Mouse (Mus musculus) bone marrow macrophage, adult 2 months (primary cell): Measurements from ENCODE around the gene Vmn1r55. TPM values are rescaled to one million over a fixed set of nuclear protein-coding genes. Genes with fewer than 3 reads are reported as not detected.
A peak's percentile ranks its signal among the peaks of the same experiment; 100 is the strongest.

Experiments used
- H3K27ac ChIP-seq: 2 replicates; pipeline ENCODE4 v1.5.1; 2012; ENCODE audit warnings: low read depth, low read length; ENCODE audit not compliant: insufficient read depth
- H3K4me1 ChIP-seq: 2 replicates; pipeline ENCODE4 v1.6.1; 2012; ENCODE audit warnings: low read length; ENCODE audit not compliant: control insufficient read depth, insufficient read depth
- H3K4me3 ChIP-seq: 2 replicates; pipeline ENCODE4 v1.5.1; 2012; ENCODE audit warnings: mild to moderate bottlenecking, low read length, moderate library complexity; ENCODE audit not compliant: insufficient read depth
- CTCF ChIP-seq: IDR thresholded peaks from 2 replicates; pipeline ENCODE4 v1.5.1; 2012; ENCODE audit warnings: low read depth, mild to moderate bottlenecking, low read length, moderate library complexity
- POLR2A ChIP-seq: IDR thresholded peaks from 2 replicates; pipeline ENCODE4 v1.6.1; 2012; ENCODE audit warnings: mild to moderate bottlenecking, low read depth, low read length, borderline replicate concordance
- polyA plus RNA-seq: library from polyadenylated mRNA; stranded (reverse); fragments of >200 nt; gene quantifications from 2 replicates; pipeline ENCODE4 v1.2.4, GENCODE M21; 2012; ENCODE audit not compliant: missing spikeins, insufficient read depth, insufficient read length

The Vmn1r55 gene
- polyA plus RNA-seq, 1 experiment = not detected

- H3K4me1 ChIP-seq = peaks cover 37% of the 10 kb centered on the region
- TF ChIP-seq CTCF = no peak
- no peak overlapping the region for H3K27ac ChIP-seq
- H3K4me3 ChIP-seq = no peak overlapping the region
Observed at GRCm38 (mm10) chr7:5099796-5100195, 49.7 kb downstream of the Vmn1r55 start.

- peaks cover 37% of the 10 kb centered on the region for H3K4me1 ChIP-seq
- TF ChIP-seq POLR2A (no peak), CTCF (no peak)
- H3K27ac ChIP-seq = no peak overlapping the region
- H3K4me3 ChIP-seq = no peak overlapping the region
Observed at GRCm38 (mm10) chr7:5098769-5099168, 50.7 kb downstream of the Vmn1r55 start.

- Histone ChIP-seq H3K4me3 (no peak overlapping the region), H3K4me1 (0 out of 2 replicates have a peak, but pooled peaks cover 2% of the 10 kb centered on the region), H3K27ac (no peak overlapping the region)
- TF ChIP-seq POLR2A (no peak), CTCF (no peak)
Observed at GRCm38 (mm10) chr7:5092831-5093510, 56.5 kb downstream of the Vmn1r55 start.

- Histone ChIP-seq H3K4me1 (0 out of 2 replicates have a peak, but pooled peaks cover 2% of the 10 kb centered on the region), H3K4me3 (no peak overlapping the region), H3K27ac (no peak overlapping the region)
- TF ChIP-seq POLR2A = no peak
- no peak for TF ChIP-seq CTCF
Observed at GRCm38 (mm10) chr7:5092381-5092780, 57.1 kb downstream of the Vmn1r55 start.

GRCm38 (mm10) chr7:5091008-5091728 is 58.3 kb downstream of the Vmn1r55 start:
- peaks cover 9% of the 10 kb centered on the region; the same call in 1 of the 2 replicates for H3K4me1 ChIP-seq
- no peak for TF ChIP-seq POLR2A
- TF ChIP-seq CTCF = no peak
- no peak overlapping the region for H3K27ac ChIP-seq
- no peak overlapping the region for H3K4me3 ChIP-seq

GRCm38 (mm10) chr7:5089853-5090252 is 59.6 kb downstream of the Vmn1r55 start:
- TF ChIP-seq POLR2A = no peak
- no peak overlapping the region for H3K27ac ChIP-seq
- peaks cover 12% of the 10 kb centered on the region for H3K4me1 ChIP-seq
- H3K4me3 ChIP-seq = no peak overlapping the region

GRCm38 (mm10) chr7:5087886-5088285 is 61.6 kb downstream of the Vmn1r55 start:
- peaks cover 24% of the 10 kb centered on the region for H3K4me1 ChIP-seq
- TF ChIP-seq CTCF = no peak
- TF ChIP-seq POLR2A = no peak
- H3K4me3 ChIP-seq = no peak overlapping the region
- H3K27ac ChIP-seq = no peak overlapping the region

GRCm38 (mm10) chr7:5086921-5087440 is 62.5 kb downstream of the Vmn1r55 start:
- Histone ChIP-seq H3K4me1 (peaks cover 31% of the 10 kb centered on the region), H3K4me3 (no peak overlapping the region), H3K27ac (no peak overlapping the region)
- no peak for TF ChIP-seq POLR2A
- no peak for TF ChIP-seq CTCF

- Histone ChIP-seq H3K27ac (no peak overlapping the region), H3K4me1 (peaks cover 33% of the 10 kb centered on the region), H3K4me3 (no peak overlapping the region)
- no peak for TF ChIP-seq POLR2A
- TF ChIP-seq CTCF = no peak
Observed at GRCm38 (mm10) chr7:5085512-5085911, 64.0 kb downstream of the Vmn1r55 start.

GRCm38 (mm10) chr7:5083325-5084105 is 66.0 kb downstream of the Vmn1r55 start:
- TF ChIP-seq CTCF = no peak
- TF ChIP-seq POLR2A = no peak
- H3K27ac ChIP-seq = peak overlapping the region; percentile 87
- H3K4me1 ChIP-seq = peaks cover 38% of the 10 kb centered on the region
- peak overlapping the region; percentile 41 for H3K4me3 ChIP-seq
